Mouse (Mus musculus) kidney, postnatal 4 days (tissue): ENCODE data around the gene Ctnnb1.

Source experiments
- DNase-seq, 2 experiments: peaks; one replicate each; pipeline ENCODE4 v3.0.0; 2021; ENCODE audit warnings: mixed read lengths in 2 of 2

Gene Ctnnb1

DNA sequence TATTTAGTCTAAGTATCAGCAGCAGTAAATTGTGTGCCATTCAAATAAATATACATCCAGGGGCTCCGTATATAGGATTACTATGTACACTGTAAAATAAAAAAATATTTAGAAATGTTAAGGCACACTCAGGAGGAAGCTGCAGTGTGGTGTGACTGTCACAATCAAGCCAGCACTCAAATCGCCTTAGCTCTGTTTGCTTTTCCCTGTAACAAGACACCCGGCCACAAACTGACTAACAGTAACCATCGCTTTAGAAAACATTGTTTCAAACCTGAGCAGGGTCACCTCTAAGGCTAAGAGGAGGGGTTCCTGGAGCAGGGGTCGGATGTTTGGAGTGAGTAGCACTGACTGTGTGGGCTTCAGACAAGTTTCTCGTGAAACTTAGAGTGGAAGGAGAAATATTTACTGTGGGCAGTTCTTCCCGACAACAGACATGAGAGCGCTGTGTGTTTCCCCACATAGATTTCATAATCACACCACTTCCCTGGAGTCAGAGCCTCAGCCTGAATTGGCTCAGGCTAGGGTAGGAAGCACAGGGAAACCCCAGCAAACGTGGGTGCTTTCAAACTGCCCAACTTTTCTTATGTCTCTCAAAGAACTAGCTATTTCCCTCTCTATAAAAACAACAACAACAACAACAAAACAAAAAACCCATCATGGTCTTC lies 1.9 kb upstream of the Ctnnb1 start:
- no peak for DNase-seq

DNA sequence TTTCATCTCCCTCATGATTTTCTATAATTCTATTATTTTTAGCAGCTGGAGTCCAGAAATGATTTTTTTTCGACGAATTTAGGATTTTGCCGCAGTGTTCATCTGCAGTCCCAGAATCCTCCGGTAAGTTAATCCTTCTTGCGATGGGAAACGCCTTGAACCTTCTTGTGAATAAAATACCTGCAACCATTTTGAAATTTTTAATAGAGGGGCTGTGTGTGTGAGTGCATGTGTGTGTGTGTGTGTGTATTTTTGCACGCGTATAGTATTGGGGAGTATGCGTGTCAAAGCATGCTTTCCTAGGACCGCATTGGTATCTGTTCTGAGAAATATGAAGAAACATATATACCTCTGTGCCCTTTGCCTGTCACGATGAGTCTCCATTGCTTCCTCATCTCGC lies 1.0 kb downstream of the Ctnnb1 start:
- DNase-seq = no peak

DNA sequence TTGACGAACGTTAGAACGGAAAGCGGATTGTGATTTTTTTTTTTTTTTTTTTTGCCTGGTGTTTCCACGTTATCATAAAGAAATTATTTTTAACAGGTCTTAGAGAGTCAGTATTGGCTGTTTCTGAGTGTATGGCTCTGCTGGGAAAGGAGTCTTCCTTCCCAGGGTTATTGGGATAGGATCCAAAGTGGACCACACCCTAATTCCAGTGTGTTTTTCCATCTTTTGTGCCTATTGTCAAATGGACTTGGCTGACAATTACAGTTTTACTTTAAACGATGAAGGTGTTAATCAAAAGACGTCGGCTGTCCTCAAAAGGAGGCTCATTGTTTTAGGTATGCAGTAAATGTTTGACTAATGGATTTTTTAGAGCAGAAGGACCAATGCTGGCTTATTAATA lies 1.8 kb downstream of the Ctnnb1 start:
- DNase-seq = no peak

DNA sequence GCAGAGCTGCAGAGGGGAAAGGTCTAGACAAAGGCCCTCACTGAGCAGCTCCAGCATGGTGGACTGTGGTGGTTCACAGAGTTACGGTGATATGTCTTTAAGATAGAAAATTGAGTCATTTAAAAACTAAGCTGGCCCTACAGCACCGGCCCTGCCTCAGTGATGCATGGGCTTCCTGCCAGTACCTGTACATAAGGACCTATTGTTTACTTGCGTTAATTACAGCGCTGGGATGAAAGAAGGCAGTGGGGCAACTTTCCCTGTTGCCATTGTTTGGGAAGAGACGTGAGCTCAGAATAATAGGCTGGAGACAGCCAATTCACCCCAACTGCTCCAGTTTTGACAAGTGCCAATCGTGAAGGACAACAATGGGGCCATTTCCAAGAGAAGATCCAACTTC lies 3.4 kb downstream of the Ctnnb1 start:
- no peak for DNase-seq

DNA sequence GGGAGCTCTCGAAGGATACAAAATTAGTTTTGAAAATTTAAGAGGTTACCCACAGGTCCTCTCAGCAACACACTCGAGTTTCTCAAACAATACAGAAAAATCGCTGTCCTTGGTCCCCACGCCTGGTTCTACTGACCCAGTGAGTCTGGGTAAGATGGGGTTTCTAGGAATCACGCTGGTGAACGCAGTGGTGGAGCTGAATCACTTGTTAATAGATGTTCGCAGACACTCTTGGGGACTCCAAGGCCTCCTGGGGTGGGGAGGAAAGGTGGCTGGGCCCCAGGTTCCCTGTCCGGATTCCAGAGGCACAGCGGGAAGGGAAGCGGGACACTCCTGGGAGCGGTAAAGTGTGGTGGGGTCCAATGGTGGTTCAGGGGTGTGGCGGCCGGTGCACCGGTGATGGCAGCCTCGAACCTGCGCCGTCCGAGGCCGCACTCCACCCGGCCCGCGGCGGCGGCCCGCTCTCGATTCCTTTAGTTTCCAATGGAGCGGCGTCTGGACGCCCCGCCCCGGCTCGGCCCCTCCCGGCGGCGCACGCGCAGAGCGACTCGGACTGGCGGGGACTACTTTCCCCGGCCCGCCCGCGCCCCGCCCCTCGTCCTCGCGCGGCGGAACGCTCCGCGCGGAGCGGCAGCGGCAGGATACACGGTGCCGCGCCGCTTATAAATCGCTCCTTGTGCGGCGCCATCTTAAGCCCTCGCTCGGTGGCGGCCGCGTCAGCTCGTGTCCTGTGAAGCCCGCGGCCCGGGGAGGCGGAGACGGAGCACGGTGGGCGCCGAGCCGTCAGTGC lies 4.0 kb downstream of the Ctnnb1 start:
- peak; percentile 97 to 99 for DNase-seq

GRCm38 (mm10) chr9:120933587-120933885 lies 4.5 kb downstream of the Ctnnb1 start:
- no peak for DNase-seq

DNA sequence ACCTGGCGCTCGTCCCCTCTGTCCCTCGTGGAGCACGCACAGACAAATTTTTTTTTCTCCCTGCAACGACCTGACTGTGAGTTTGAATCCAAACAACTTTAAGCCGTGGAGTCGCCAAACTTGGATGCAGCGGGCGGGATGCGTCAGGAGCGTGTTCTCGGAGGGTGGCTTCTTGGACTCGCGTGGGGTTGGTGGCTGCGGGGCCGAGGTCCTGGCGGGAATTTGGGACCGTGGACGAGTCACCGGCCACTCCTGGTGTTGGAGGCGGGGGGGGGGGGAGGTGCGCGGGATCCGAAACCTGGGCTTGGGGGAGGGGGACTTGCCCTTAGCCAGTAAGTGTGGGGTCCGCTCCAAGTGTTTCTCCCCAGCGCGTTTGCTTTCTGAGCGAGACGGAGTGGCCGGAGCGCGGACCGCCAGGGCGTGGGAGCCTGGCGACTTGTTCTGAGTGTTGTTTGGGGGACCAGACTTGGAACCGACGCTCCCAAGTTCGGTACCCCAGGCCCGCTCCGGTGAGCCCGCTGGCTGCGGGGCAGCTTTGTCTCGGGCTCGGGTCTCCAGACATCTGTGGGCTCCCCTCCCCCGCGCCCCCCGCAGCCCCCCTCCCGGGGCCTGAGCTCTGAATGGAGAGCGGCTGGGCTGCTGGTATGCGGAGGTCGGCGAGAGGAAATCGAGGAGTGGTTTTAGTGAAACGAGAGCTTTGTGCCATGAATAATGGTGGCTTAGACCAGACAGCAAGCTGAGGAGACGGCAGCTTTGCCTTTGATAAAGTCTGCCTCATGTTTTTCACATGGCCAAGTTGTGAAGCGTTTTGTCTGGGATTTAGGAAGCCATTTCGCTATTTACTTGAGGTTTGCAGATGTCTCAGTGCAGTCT lies 5.1 kb downstream of the Ctnnb1 start:
- peak; percentile 77 to 87 for DNase-seq

DNA sequence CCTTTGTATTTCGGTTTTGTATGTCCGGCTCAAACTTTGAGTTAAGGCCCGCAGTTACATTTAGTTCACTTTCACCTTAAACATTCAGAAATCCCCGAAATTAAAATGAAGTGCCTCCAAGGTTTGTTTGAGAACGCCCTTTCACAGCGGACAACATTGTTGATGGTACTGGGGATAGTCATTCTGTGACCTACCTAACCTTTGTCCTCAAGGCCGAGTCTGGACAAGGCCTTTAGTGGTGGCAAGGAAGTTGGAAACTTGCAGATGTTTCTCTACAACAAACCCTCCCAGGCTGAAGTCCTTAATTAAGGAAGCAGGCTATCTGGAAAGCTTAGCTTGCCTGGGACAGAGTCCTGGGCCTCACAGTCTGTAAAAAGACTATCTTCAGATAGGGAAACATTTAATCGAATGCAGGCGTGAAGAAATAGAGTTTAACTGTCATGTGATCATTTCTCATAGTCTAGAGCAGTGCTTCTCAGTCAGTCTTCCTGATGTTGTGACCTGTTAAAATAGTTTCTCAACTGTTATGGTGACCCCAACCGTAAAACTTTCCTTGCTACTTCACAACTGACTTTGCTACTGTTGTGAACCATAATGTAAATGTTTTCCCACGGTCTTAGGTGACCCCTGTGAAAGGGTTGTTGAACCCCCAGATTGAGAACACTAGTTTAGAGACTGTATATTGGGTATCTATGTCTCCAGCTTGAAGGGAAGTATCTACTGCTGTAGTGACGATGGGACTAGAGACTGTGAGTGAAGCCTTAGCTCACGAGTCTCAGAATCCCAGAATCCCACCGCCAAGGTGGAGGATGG lies 6.0 kb downstream of the Ctnnb1 start:
- DNase-seq = no peak

GRCm38 (mm10) chr9:120935634-120935922 lies 6.6 kb downstream of the Ctnnb1 start:
- no peak for DNase-seq

DNA sequence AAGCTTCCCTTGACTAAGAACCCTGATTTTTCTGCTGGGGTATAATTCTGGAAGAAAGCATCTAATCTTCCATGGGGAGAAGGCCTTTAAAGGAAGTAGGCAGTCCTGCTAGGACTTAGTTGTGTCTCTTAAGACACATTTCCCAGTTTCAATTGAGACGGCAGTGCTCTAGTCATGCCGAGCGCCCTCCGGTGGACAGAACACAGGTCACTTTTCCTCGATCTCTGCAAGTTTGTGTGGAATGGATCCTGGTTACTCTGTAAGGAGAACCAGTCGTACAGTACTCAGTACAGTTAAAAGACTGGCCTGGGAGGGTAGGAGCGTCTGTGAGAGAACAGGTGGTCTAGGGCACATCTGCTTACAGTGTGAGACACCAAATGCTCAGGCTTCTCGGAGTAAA lies 7.3 kb downstream of the Ctnnb1 start:
- DNase-seq = peak; percentile 83 to 89

- DNase-seq = no peak
Measured at GRCm38 (mm10) chr9:120940858-120941257, 11.8 kb downstream of the Ctnnb1 start.

DNA sequence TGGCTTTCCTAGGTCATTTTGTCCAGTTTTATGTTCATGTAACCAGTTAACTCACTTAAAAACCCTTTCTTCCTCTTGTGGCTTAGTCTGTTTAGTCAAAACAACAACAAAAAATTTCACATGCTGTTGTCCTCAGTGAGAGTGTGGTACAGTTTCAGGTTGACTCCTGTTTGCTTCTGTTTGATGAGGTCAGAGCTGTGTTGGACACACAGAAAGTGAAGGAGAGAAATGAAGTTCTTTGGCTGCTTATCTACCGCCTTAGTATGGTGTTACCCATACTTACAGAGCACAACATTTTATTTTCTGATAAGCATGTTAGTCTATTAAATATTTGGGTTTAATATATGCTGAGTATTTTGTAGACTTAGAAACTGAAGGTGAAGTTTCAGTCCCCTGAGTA lies 14.7 kb downstream of the Ctnnb1 start:
- no peak for DNase-seq

GRCm38 (mm10) chr9:120944211-120944610 lies 15.2 kb downstream of the Ctnnb1 start:
- no peak for DNase-seq

GRCm38 (mm10) chr9:120946131-120946530 lies 17.1 kb downstream of the Ctnnb1 start:
- no peak for DNase-seq

- no peak for DNase-seq
Measured at GRCm38 (mm10) chr9:120948832-120949231, 19.8 kb downstream of the Ctnnb1 start.

DNA sequence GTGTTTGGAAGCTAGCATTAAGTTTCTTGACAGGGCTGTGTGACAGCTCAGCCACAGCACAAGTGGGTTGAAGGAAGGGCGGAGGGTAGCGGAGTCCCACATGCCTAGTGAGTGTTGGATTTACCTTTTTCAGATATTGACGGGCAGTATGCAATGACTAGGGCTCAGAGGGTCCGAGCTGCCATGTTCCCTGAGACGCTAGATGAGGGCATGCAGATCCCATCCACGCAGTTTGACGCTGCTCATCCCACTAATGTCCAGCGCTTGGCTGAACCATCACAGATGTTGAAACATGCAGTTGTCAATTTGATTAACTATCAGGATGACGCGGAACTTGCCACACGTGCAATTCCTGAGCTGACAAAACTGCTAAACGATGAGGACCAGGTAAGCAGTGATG lies 21.7 kb downstream of the Ctnnb1 start:
- DNase-seq = no peak

GRCm38 (mm10) chr9:120951947-120952346 lies 22.9 kb downstream of the Ctnnb1 start:
- DNase-seq = no peak

DNA sequence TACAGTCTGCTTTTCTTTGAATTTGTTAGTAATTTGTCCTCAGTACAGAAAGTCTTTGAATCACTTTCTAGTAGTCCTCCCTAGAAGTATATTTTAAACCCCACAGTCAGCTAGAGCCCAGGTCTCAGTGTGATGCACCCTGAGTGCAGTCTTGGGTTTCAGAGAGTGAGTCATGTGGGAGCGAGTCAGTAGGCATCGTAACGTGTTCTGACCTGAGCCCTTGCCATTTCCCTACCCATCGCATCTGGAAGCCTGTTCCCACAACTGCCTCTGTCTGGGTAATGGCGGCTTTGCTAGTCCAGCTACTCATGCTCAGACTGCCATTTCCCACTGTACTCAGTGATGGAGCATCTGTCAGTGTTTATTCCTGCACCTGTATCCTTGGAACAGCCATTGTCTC lies 29.0 kb downstream of the Ctnnb1 start:
- no peak for DNase-seq

GRCm38 (mm10) chr9:120958560-120958959 lies 29.5 kb downstream of the Ctnnb1 start:
- no peak for DNase-seq

DNA sequence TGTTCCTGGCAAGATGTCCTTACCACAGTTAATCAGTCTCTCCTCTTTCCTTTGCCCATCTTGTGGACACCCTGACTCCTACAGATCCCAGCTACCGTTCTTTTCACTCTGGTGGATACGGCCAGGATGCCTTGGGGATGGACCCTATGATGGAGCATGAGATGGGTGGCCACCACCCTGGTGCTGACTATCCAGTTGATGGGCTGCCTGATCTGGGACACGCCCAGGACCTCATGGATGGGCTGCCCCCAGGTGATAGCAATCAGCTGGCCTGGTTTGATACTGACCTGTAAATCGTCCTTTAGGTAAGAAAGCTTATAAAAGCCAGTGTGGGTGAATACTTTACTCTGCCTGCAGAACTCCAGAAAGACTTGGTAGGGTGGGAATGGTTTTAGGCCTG lies 30.2 kb downstream of the Ctnnb1 start:
- no peak for DNase-seq

- DNase-seq = no peak
Measured at GRCm38 (mm10) chr9:120960611-120961010, 31.6 kb downstream of the Ctnnb1 start.

DNA sequence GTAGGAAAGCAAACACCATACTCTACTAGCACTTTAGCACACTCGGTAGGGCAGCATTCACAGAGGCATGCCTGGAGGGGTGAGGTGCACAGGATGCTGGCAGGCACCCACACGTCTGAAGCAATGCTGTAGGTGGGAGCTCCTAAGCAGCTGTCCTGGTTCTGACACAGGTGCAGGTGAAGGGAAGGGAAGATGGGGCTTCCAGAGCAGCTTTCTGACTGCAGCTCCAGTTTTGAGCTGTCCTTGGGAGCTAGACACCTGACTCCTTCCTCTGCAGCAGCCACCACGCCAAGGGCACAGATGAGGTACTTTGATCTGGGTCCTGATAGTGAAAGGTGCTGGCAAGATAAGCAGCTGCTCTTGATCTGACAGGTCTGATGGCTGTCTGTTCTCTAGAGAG lies 32.5 kb downstream of the Ctnnb1 start:
- no peak for DNase-seq
